Mouse (Mus musculus) testis, adult 2 months (tissue): ENCODE measurements around the gene Capzb.

ENCODE experiments used
- CTCF ChIP-seq: fragments of 200-500 bp; IDR thresholded peaks from 2 replicates; pipeline ENCODE4 v1.5.1; 2012; ENCODE audit warnings: low read depth, mild to moderate bottlenecking, inconsistent platforms, low read length, moderate library complexity; ENCODE audit not compliant: control insufficient read depth, insufficient read depth, insufficient replicate concordance
- POLR2A ChIP-seq: fragments of 200-500 bp; IDR thresholded peaks from 2 replicates; pipeline ENCODE4 v1.6.1; 2012; ENCODE audit warnings: low read depth, mild to moderate bottlenecking, inconsistent platforms, low read length, moderate library complexity; ENCODE audit not compliant: control insufficient read depth

GRCm38 (mm10) chr4:139219656-139220055 lies 27.0 kb downstream of the Capzb start:
- TF ChIP-seq POLR2A (no peak), CTCF (no peak)
